Mouse (Mus musculus): ENCODE results near the gene Olfr798.

GRCm38 (mm10) chr10:129627834-129628233 is at the start of gene Olfr798:
- TF ChIP-seq POLR2A (IDR thresholded peaks at IDR 0.05; ENCODE audit: extremely low read depth, insufficient read depth, low read length) = no peak
- no peak for TF ChIP-seq CTCF (IDR thresholded peaks at IDR 0.05; ENCODE audit: low read depth, low read length)
